8 mouse cellular contexts compared by ENCODE assay signal in the genomic region with DNA sequence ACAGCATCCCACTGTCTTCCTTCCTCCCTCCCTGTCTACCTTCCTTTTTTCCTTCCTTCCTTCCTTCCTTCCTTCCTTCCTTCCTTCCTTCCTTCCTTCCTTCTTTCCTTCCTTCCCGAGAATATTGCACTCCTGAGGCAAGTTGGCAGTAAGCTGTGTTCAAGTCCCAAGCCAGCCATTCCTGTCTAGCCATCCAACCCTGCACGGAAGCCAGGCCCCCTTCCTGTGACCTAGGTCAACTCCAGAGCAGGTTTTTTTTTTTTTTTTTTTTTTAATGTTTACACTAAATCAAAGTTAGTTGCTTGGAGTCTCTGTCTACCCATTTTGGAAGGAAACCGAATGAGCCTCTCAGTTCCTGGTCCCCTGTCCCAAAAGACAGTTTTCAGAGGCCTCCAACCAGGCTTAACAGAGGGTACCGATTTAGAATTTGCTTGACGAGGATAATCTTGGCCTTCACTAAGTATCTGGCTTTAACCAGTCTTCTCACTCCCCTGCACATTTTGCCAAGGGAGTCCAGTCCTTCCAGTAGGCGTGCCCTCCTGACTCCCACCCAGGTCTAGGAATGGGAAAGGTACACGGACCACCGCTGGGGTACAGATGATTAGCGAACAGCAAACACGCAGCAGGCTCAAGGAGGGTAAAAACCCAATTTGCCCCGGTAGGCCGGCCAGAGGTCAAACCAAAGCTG. TPM values are rescaled to one million over a fixed set of nuclear protein-coding genes. Genes with fewer than 3 reads are reported as not detected.
DNase-seq lines count a peak whose midpoint lies in the region; ATAC-seq and TF ChIP-seq lines count a peak whose summit lies in the region.

No protein-coding gene starts in this region.

- ATAC-seq in heart, embryonic 15.5 days (replicated peaks; ENCODE audit: insufficient number of reproducible peaks, insufficient read depth, low FRiP score, low read depth) = no peak
- ATAC-seq in forebrain, embryonic 11.5 days (replicated peaks; ENCODE audit: low FRiP score) = peak; percentile 42; the same call in 1 of the 2 replicates
- ATAC-seq in liver, embryonic 12.5 days = no peak; the same call in 1 of the 2 replicates

- 16% methylated on average over 12 of the region's 12 CpGs for WGBS in heart, embryonic 15.5 days
- WGBS in forebrain, embryonic 11.5 days = 5% methylated on average over 12 of the region's 12 CpGs
- WGBS in liver, embryonic 12.5 days (ENCODE audit: insufficient replicate concordance) = 28% methylated on average over 12 of the region's 12 CpGs
- WGBS in cerebellum, adult 2 months = 61% methylated on average over 12 of the region's 12 CpGs

- intact Hi-C loops in heart, postnatal 14 days (cut with DNase I) = no loop called here

- H3K9ac ChIP-seq in heart, embryonic 15.5 days = 0 out of 2 replicates have a peak overlapping the region, but pooled peaks have one; percentile 28
- H3K9ac ChIP-seq in forebrain, embryonic 11.5 days (ENCODE audit: low read length) = no peak overlapping the region
- H3K9ac ChIP-seq in liver, embryonic 12.5 days = no peak overlapping the region

- no peak for TF ChIP-seq POLR2A in cerebellum, adult 2 months (IDR thresholded peaks at IDR 0.05; ENCODE audit: borderline replicate concordance, insufficient read depth, low read length)

- H3K27ac ChIP-seq in heart, embryonic 15.5 days = peak overlapping the region; percentile 86
- H3K27ac ChIP-seq in forebrain, embryonic 11.5 days (ENCODE audit: low read depth, low read length) = 0 out of 2 replicates have a peak overlapping the region, but pooled peaks have one; percentile 50
- peak overlapping the region; percentile 74 for H3K27ac ChIP-seq in liver, embryonic 12.5 days
- no peak overlapping the region for H3K27ac ChIP-seq in cerebellum, adult 2 months (ENCODE audit: insufficient read depth, low read length)

- H3K4me1 ChIP-seq in heart, embryonic 15.5 days (replicated peaks) = peaks cover 35% of the 10 kb centered on the region
- H3K4me1 ChIP-seq in E14TG2a.4 (replicated peaks; ENCODE audit: low read depth, low read length) = peaks cover 68% of the 10 kb centered on the region
- peaks cover 16% of the 10 kb centered on the region for H3K4me1 ChIP-seq in forebrain, embryonic 11.5 days (replicated peaks; ENCODE audit: control insufficient read depth, insufficient read depth, low read length)
- H3K4me1 ChIP-seq in liver, embryonic 12.5 days = peaks cover 25% of the 10 kb centered on the region
- peaks cover 1% of the 10 kb centered on the region; the same call in 1 of the 2 replicates for H3K4me1 ChIP-seq in cerebellum, adult 2 months (ENCODE audit: control insufficient read depth, insufficient read depth, low read length)

- H3K27me3 ChIP-seq in heart, embryonic 15.5 days = no peaks in the 10 kb centered on the region
- peaks cover 6% of the 10 kb centered on the region for H3K27me3 ChIP-seq in E14TG2a.4 (ENCODE audit: insufficient read depth, low read length)
- no peaks in the 10 kb centered on the region for H3K27me3 ChIP-seq in forebrain, embryonic 11.5 days (ENCODE audit: control insufficient read depth, insufficient read depth, low read length)
- H3K27me3 ChIP-seq in liver, embryonic 12.5 days (replicated peaks) = peaks cover 32% of the 10 kb centered on the region
- no peaks in the 10 kb centered on the region for H3K27me3 ChIP-seq in cerebellum, adult 2 months (ENCODE audit: control insufficient read depth, insufficient read depth, low read length)

- DNase-seq in heart, postnatal 14 days = no peak
- DNase-seq in forebrain, embryonic 11.5 days (ENCODE audit: low spot score) = no peak
- DNase-seq in cerebellum, adult 2 months = no peak
- no peak for DNase-seq in ovary, postnatal 14 days (ENCODE audit: low spot score)
- no peak for DNase-seq in cerebellum, adult 11 months

- no peak for TF ChIP-seq CTCF in E14TG2a.4 (conservative IDR thresholded peaks at IDR 0.05; ENCODE audit: low read length)
- no peak for TF ChIP-seq CTCF in cerebellum, adult 2 months (IDR thresholded peaks at IDR 0.05; ENCODE audit: borderline replicate concordance, insufficient read depth, low read depth, low read length)

- H3K4me2 ChIP-seq in heart, embryonic 15.5 days = peak overlapping the region; percentile 42
- H3K4me2 ChIP-seq in forebrain, embryonic 11.5 days (ENCODE audit: low read depth, low read length, severe bottlenecking) = peak overlapping the region; percentile 39
- H3K4me2 ChIP-seq in liver, embryonic 12.5 days = peak overlapping the region; percentile 35

- no peaks in the 10 kb centered on the region for H3K36me3 ChIP-seq in heart, embryonic 15.5 days
- no peaks in the 10 kb centered on the region for H3K36me3 ChIP-seq in E14TG2a.4 (ENCODE audit: insufficient read depth, low read length)
- no peaks in the 10 kb centered on the region for H3K36me3 ChIP-seq in forebrain, embryonic 11.5 days (ENCODE audit: control insufficient read depth, insufficient read depth, low read length)
- no peaks in the 10 kb centered on the region for H3K36me3 ChIP-seq in liver, embryonic 12.5 days

- H3K4me3 ChIP-seq in heart, embryonic 15.5 days = no peak overlapping the region
- peak overlapping the region; percentile 60 for H3K4me3 ChIP-seq in E14TG2a.4 (replicated peaks; ENCODE audit: low read length)
- no peak overlapping the region; the same call in 1 of the 2 replicates for H3K4me3 ChIP-seq in forebrain, embryonic 11.5 days (ENCODE audit: low read depth, low read length)
- no peak overlapping the region for H3K4me3 ChIP-seq in liver, embryonic 12.5 days
- no peak overlapping the region for H3K4me3 ChIP-seq in cerebellum, adult 2 months (replicated peaks; ENCODE audit: insufficient read depth, low read depth, low read length)

- no peaks in the 10 kb centered on the region for H3K9me3 ChIP-seq in heart, embryonic 15.5 days (replicated peaks)
- H3K9me3 ChIP-seq in E14TG2a.4 (ENCODE audit: low read length) = no peaks in the 10 kb centered on the region
- no peaks in the 10 kb centered on the region for H3K9me3 ChIP-seq in forebrain, embryonic 11.5 days (ENCODE audit: control insufficient read depth, low read length)
- H3K9me3 ChIP-seq in liver, embryonic 12.5 days (replicated peaks) = no peaks in the 10 kb centered on the region

RNA-seq across cellular contexts. Expression of gene Ctdsp2, which starts 7.0 kb away (rescaled TPM):
- polyA plus RNA-seq in heart, embryonic 15.5 days (2015; fragmentation: Nextera tagmentation; extraction: Ambion mirVana) = 35.0 and 47.8 TPM in 2 replicates
- total RNA-seq in heart, postnatal 14 days (2021) = 100 to 1,000 TPM; 104 to 122 TPM
- 58.8 and 63.2 TPM in 2 replicates for polyA plus RNA-seq in forebrain, embryonic 11.5 days (2014; fragmentation: Nextera tagmentation; extraction: Ambion mirVana)
- 22.2 and 24.0 TPM in 2 replicates for polyA plus RNA-seq in liver, embryonic 12.5 days (2016; fragmentation: Nextera tagmentation; extraction: Ambion mirVana)
- 96.2 and 101 TPM in 2 replicates for polyA plus RNA-seq in cerebellum, adult 2 months (2012; rRNA removed)

RNA-seq across cellular contexts. Expression of gene Avil, which starts 29.0 kb away (rescaled TPM):
- polyA plus RNA-seq in heart, embryonic 15.5 days (2015; fragmentation: Nextera tagmentation; extraction: Ambion mirVana) = 0.23 and 0.55 TPM in 2 replicates
- total RNA-seq in heart, postnatal 14 days (2021) = under 1 TPM; 0.19 to 0.56 TPM
- 0.08 and 0.32 TPM in 2 replicates for polyA plus RNA-seq in forebrain, embryonic 11.5 days (2014; fragmentation: Nextera tagmentation; extraction: Ambion mirVana)
- 0.18 and 0.19 TPM in 2 replicates for polyA plus RNA-seq in liver, embryonic 12.5 days (2016; fragmentation: Nextera tagmentation; extraction: Ambion mirVana)
- 0.33 and 0.54 TPM in 2 replicates for polyA plus RNA-seq in cerebellum, adult 2 months (2012; rRNA removed)

RNA-seq across cellular contexts. Expression of gene Tsfm, which starts 59.1 kb away (rescaled TPM):
- 81.9 and 86.0 TPM in 2 replicates for polyA plus RNA-seq in heart, embryonic 15.5 days (2015; fragmentation: Nextera tagmentation; extraction: Ambion mirVana)
- 10 to 100 TPM; 49.8 to 60.5 TPM for total RNA-seq in heart, postnatal 14 days (2021)
- 91.2 and 93.8 TPM in 2 replicates for polyA plus RNA-seq in forebrain, embryonic 11.5 days (2014; fragmentation: Nextera tagmentation; extraction: Ambion mirVana)
- 72.3 and 75.5 TPM in 2 replicates for polyA plus RNA-seq in liver, embryonic 12.5 days (2016; fragmentation: Nextera tagmentation; extraction: Ambion mirVana)
- 45.2 and 45.4 TPM in 2 replicates for polyA plus RNA-seq in cerebellum, adult 2 months (2012; rRNA removed)
